Mouse (Mus musculus) layer of hippocampus, adult 2 months (tissue): Measurements from ENCODE around the gene Mapkap1. TPM values are rescaled to one million over a fixed set of nuclear protein-coding genes. Genes with fewer than 3 reads are reported as not detected.
A peak's percentile ranks its signal among the peaks of the same experiment; 100 is the strongest.

Experiments
- DNase-seq, 2 experiments: peaks; one replicate each; pipeline ENCODE4 v3.0.0; 2022; ENCODE audit warnings: low spot score in 2 of 2
- H3K27ac ChIP-seq: fragments of 200-600 bp; 2 replicates; pipeline ENCODE4 v1.8.1; 2022
- H3K4me3 ChIP-seq: fragments of 200-600 bp; 2 replicates; pipeline ENCODE4 v1.8.1; 2022; ENCODE audit warnings: mild to moderate bottlenecking
- CTCF ChIP-seq: fragments of 200-600 bp; conservative IDR thresholded peaks from 2 replicates; pipeline ENCODE4 v1.8.1; 2022; ENCODE audit warnings: antibody characterized with exemption, mild to moderate bottlenecking, moderate library complexity
- total RNA-seq, 2 experiments: library from RNA; stranded (reverse); gene quantifications; 2 replicates each; pipeline ENCODE4 v1.2.3; 2021

The Mapkap1 gene
- total RNA-seq, 2 experiments from 2014 or later: 67.8 to 70.3 TPM

- no peak overlapping the region for H3K4me3 ChIP-seq
- no peak for DNase-seq
- H3K27ac ChIP-seq: no peak overlapping the region
- TF ChIP-seq CTCF: peak; percentile 70
These were observed 235.8 kb downstream of the Mapkap1 start for GRCm38 (mm10) chr2:34642351-34642750.

DNA sequence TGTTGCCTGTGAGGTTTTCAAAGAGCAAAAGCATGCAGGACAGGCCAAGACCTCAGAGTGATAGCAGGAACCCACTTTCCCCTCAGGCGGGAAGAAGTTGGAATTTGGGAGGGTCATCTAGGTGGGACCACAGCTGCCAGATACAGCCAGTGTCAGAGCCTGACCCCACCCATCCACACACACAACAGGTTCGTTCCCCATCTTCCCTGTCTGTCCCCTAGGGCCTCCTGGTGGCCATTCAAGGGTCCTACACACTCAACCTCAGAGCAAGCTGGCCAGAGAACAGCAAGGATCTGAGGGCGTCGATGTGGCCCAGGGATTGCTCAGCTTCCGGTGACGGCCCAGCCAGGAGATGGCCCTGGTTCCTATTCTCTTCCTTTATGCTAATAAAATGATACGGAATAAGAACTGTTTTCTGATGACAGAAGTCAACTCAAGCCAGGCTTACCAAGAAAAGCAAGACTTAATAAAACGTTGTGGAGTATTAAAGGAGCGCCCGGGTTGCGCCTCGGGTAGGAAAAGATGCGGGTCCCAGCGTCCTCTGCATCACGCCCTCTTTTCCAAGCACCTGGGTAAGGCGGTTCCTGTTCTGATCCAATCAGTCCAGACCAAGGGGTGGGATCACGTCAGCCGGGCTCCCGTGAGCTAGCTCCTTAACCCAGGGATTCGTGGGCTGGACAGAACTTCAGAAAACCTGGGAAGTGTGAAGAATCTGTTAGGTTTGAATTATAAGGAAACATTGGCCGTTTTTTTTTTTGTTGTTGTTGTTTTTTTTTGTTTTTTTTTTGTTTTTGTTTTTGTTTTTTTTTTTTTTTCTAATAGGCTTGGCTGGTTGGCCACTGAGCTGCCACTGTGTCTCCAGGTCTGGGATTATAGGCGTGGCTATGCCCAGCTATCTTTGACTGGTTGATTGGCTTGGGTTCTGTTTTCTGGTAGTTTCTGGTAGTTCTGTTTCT lies 238.3 kb downstream of the Mapkap1 start:
- Histone ChIP-seq H3K27ac (no peak overlapping the region), H3K4me3 (no peak overlapping the region)
- peak; percentile 69 for TF ChIP-seq CTCF
- DNase-seq: no peak

DNA sequence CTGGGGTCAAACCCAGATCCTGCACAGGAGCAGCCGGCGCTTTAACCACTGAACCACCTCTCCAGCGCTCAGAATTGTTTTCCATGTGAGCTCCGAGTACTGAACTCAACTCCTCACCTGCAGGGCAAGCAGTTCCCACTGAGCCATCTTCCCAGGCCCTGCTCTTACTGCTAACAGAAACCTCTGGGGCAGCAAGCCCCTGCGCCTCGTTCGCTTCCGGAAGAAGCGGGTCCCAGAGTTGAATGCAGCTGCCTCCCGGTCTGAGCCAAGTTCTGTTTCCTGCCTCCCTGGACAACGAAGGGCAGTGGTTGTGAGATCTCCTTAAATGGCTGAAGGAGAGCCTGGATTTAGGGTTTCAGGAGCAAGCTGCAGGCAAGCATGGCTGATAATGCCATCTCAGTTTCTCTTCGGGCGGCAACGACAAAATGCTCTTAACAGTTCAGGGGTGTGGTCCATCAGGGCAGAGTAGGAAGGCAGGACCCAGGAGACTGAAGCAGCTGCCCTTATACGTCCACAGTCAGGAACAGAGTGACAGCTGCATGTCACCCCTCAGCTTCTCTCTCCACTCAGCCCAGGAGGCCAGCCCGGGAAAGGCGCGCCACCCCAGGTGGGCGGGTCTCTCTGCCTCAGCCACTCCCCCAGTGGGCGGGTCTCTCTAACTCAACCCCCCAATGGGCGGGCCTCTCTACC lies 239.4 kb downstream of the Mapkap1 start:
- Histone ChIP-seq H3K4me3 (peak overlapping the region; percentile 39), H3K27ac (no peak overlapping the region)
- DNase-seq: peak; percentile 19 to 32
- no peak for TF ChIP-seq CTCF

GRCm38 (mm10) chr2:34646541-34646865 lies 239.9 kb downstream of the Mapkap1 start:
- no peak overlapping the region for H3K27ac ChIP-seq
- no peak for TF ChIP-seq CTCF
- H3K4me3 ChIP-seq: peak overlapping the region; percentile 39; the same call in 1 of the 2 replicates
- DNase-seq: no peak

DNA sequence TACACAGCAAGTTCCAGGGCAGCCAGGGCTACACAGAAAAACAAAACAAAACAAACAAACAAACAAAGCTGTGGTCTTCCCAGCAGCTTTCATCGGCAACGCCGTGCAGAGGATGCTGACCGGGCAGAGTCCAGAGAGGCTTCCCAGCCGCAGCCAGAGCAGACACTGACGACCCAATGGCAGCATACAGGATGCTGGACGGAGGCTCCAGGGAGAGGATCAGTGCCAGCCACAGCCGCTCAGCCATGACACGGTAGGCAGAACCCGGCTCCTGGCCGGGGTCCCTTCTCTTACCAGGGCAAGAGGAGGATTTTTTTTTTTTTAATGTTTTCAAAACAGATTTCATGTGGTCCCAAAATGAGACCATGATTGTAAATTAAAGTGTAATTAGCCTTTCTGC lies 240.8 kb downstream of the Mapkap1 start:
- no peak overlapping the region for H3K4me3 ChIP-seq
- no peak for DNase-seq
- no peak for TF ChIP-seq CTCF
- no peak overlapping the region for H3K27ac ChIP-seq

DNA sequence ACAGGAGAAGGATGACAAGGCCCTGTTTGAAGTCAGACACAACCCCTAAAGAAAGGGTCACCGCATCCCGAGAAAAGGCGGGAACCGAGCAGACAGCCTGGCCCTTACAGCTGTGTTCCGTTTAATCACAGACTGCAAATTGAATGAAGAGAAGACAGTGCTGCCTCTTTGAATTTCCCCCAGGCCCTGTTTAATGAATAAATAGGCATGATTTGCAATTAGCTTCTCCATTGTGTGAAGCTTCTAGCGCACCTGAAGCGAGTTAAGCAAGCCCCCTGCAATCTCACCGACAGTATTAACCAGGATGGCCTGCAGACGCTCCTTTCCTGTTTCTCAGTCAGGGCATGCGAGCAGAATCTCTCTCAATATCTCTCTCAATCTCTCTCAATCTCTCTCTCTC lies 261.2 kb downstream of the Mapkap1 start:
- Histone ChIP-seq H3K27ac (no peak overlapping the region), H3K4me3 (no peak overlapping the region)
- DNase-seq: no peak
- TF ChIP-seq CTCF: no peak

GRCm38 (mm10) chr2:34668440-34669191 lies 262.0 kb downstream of the Mapkap1 start:
- peak overlapping the region; percentile 81 for H3K27ac ChIP-seq
- DNase-seq: peak; percentile 30 to 38
- no peak overlapping the region for H3K4me3 ChIP-seq
- no peak for TF ChIP-seq CTCF

DNA sequence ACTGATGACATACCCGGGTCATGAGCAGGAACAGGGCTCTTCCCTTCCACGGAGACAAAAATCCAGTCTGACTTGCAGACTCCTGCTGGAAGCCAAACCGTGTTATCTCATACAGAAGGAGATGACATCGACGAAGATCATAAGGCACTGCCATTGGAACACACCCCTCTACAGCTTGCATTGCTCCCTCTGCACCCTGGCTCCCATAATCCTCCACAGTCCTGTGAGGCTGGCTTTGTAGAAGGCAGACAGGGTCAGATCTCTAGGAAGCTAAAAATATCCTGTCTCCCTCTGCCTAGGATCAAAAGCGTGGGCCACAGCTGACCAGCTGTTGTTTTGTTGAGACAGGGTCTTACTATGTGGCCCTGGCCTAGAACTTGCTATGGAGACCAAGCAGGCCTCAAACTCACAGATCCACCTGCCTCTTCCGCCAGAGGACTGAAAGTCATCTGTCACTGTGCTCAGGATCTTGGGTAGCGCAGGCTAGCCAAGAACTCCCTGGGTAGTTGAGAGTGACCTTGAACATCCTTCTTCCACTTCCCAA lies 262.7 kb downstream of the Mapkap1 start:
- no peak for DNase-seq
- Histone ChIP-seq H3K4me3 (no peak overlapping the region), H3K27ac (peak overlapping the region; percentile 81)
- no peak for TF ChIP-seq CTCF

GRCm38 (mm10) chr2:34670470-34670869 lies 263.9 kb downstream of the Mapkap1 start:
- DNase-seq: no peak
- Histone ChIP-seq H3K27ac (no peak overlapping the region), H3K4me3 (no peak overlapping the region)
- no peak for TF ChIP-seq CTCF

DNA sequence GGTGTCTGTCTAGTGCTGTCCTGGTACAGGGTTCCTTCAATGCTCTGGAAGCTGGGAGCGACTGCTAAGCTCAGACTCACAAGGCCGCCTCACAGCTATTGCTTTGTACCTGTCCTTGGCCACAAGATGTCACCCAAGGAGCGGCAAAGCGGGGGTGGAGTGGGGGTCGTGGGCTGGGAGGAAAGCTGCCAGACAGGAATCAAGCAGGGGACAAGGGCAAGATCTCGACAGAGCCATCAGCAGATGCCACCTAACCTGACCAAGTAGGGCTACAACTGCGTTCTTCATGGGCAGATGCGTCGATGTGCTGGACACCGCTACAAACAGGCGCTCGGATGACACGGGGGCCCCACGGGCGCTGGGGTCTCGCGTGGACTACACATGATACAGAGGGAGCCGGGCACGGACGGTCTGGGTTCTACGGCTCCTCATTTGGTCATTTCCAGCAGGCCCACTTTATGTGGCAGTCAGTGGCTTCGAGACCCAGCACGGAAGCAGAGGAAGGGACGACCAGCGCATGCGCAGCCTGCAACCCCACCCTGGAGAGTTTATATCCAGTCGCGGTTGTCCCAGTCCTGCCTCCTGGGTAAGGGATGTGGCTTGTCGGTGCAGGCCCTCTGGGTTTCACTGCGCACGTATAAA lies 264.9 kb downstream of the Mapkap1 start:
- Histone ChIP-seq H3K4me3 (peak overlapping the region; percentile 57), H3K27ac (peak overlapping the region; percentile 86)
- DNase-seq: peak; percentile 39 to 64
- TF ChIP-seq CTCF: peak; percentile 68

DNA sequence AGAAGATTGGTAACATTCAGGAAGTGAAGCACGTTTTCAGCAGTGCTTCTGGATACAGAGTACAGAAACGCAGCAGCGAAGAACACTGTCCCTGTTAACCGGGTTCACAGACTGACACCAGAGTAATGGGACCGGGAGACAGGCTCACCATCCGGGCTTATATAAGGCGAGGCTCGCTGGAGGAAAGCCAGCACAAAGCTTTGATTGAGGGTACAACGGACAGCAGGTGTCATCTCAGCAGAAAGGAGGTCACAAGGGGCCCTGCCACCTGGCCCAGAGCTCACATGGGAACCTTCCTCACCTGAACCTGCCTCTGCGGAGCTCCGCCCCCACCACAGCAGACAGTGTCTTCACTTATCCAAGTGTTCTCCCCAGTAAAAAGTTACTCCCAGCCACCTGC lies 267.3 kb downstream of the Mapkap1 start:
- no peak for TF ChIP-seq CTCF
- no peak for DNase-seq
- Histone ChIP-seq H3K27ac (no peak overlapping the region), H3K4me3 (no peak overlapping the region)

Other genes starting within 250 kb of the Mapkap1 start
- gene Pbx3, start 33.6 kb upstream of the Mapkap1 start, total RNA-seq: 1 to 10 TPM; 7.0 TPM